Mouse (Mus musculus) left cerebral cortex, adult 18-20 months (tissue): Measurements from ENCODE around the gene Tssk2. TPM values are rescaled to one million over a fixed set of nuclear protein-coding genes. Genes with fewer than 3 reads are reported as not detected.

ENCODE experiments used
- DNase-seq, 2 experiments: peaks; one replicate each; pipeline ENCODE4 v3.0.0; 2021 to 2022; ENCODE audit warnings: low spot score in 2 of 2, mixed read lengths in 1 of 2
- total RNA-seq, 2 experiments: library from RNA; stranded (reverse); gene quantifications; 2 replicates each; pipeline ENCODE4 v1.2.3; 2021

Tssk2 gene
- total RNA-seq, 2 experiments from 2014 or later = not detected

- DNase-seq = no peak
Measured at GRCm38 (mm10) chr16:17896091-17896490, 2.3 kb upstream of the Tssk2 start.

GRCm38 (mm10) chr16:17911052-17911595 lies 12.7 kb downstream of the Tssk2 start, which contains the start of gene Ess2:
TSS of gene Ess2 (minus strand) at chr16:17911348.
- DNase-seq = peak; percentile 89 to 93

GRCm38 (mm10) chr16:17914307-17915249 lies 16.1 kb downstream of the Tssk2 start, which contains the start of gene Gsc2:
TSS of gene Gsc2 (minus strand) at chr16:17915059.
- DNase-seq = peak in 1 of 2 experiments; percentile 20

- no peak for DNase-seq
Measured at GRCm38 (mm10) chr16:17920586-17920985, 22.1 kb downstream of the Tssk2 start.

- DNase-seq = peak; percentile 96 to 98
Measured at GRCm38 (mm10) chr16:17921325-17922162, 23.1 kb downstream of the Tssk2 start.

- peak in 1 of 2 experiments; percentile 17 for DNase-seq
Measured at GRCm38 (mm10) chr16:17922163-17922538, 23.7 kb downstream of the Tssk2 start.

GRCm38 (mm10) chr16:17927351-17928082 lies 29.1 kb downstream of the Tssk2 start:
- peak; percentile 20 to 43 for DNase-seq

- peak; percentile 73 to 85 for DNase-seq
Measured at GRCm38 (mm10) chr16:17928087-17928580, 29.7 kb downstream of the Tssk2 start, which contains the start of gene Slc25a1. TSS of gene Slc25a1 (minus strand) at chr16:17928219.

GRCm38 (mm10) chr16:17928627-17929104 lies 30.2 kb downstream of the Tssk2 start:
- peak; percentile 38 to 47 for DNase-seq

- DNase-seq = no peak
Measured at GRCm38 (mm10) chr16:17929211-17929610, 30.8 kb downstream of the Tssk2 start.

GRCm38 (mm10) chr16:17929631-17930030 lies 31.2 kb downstream of the Tssk2 start:
- DNase-seq = no peak

- no peak for DNase-seq
Measured at GRCm38 (mm10) chr16:17931906-17932460, 33.5 kb downstream of the Tssk2 start.

- no peak for DNase-seq
Measured at GRCm38 (mm10) chr16:17933594-17934444, 35.4 kb downstream of the Tssk2 start.

- DNase-seq = no peak
Measured at GRCm38 (mm10) chr16:17934445-17934910, 36.0 kb downstream of the Tssk2 start.

- DNase-seq = no peak
Measured at GRCm38 (mm10) chr16:17936776-17937175, 38.3 kb downstream of the Tssk2 start.

GRCm38 (mm10) chr16:17938187-17938586 lies 39.8 kb downstream of the Tssk2 start:
- DNase-seq = no peak

GRCm38 (mm10) chr16:17938821-17939220 lies 40.4 kb downstream of the Tssk2 start:
- DNase-seq = peak; percentile 54 to 61

- no peak for DNase-seq
Measured at GRCm38 (mm10) chr16:17939255-17939751, 40.9 kb downstream of the Tssk2 start.

- DNase-seq = no peak
Measured at GRCm38 (mm10) chr16:17943466-17943865, 45.0 kb downstream of the Tssk2 start.
